Comparison of ENCODE assay signal across 8 mouse cellular contexts in the genomic region with DNA sequence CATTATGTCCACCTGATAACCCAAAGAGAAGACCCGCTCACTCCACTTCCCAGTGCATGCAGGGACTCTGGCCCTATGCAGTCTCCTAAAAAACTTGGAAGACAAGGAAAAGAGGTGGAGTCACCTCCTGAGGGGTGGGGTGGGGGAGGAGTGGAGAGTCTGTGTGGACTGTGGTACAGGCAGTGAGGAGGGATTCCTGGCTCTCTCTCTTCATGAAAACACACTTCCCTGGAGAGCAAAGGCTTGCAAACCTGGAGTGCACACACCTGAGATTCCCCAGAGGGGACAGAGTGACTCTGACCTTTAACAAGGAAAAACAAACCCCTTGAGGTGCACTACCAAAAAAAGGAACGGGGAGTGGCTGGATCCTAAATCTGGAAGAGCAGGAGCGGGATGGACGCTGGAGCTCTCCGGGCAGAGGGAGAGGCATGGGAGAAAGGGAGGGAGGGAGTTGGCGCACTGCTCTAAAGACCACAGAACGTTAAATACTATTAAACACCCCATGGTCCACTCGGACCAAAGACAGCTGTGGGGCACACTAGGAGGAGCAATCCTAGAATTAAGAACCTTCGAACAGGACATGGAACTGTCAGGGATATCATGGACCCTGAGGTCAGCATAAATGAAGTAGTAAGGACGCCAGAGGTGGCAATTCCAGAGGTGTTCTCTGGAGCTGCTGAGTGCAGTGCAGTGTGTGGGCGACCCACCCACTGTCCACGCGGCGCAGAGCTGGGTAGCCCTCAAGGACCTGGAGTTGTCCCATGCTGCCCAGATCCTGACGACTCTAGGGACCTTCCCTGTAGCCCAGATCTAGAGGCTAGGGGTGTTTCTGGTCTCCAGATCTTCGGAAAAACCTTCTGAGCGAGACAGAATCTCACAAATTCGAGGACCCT. TPM values are rescaled to one million over a fixed set of nuclear protein-coding genes. Genes with fewer than 3 reads are reported as not detected.
DNase-seq lines count a peak whose midpoint lies in the region; ATAC-seq and TF ChIP-seq lines count a peak whose summit lies in the region.

No protein-coding gene starts in this region.

- no peaks in the 10 kb centered on the region for H3K36me3 ChIP-seq in forebrain, embryonic 16.5 days (ENCODE audit: control insufficient read depth, insufficient read depth)
- no peaks in the 10 kb centered on the region for H3K36me3 ChIP-seq in lung, embryonic 14.5 days (ENCODE audit: insufficient read depth)

- peak overlapping the region; percentile 76 for H3K4me3 ChIP-seq in forebrain, embryonic 16.5 days (replicated peaks; ENCODE audit: low read length)
- peak overlapping the region; percentile 71 for H3K4me3 ChIP-seq in lung, embryonic 14.5 days (ENCODE audit: low read depth, low read length)

- no peak overlapping the region for H3K27ac ChIP-seq in forebrain, embryonic 16.5 days (ENCODE audit: low read length)
- H3K27ac ChIP-seq in lung, embryonic 14.5 days (ENCODE audit: low read depth): peak overlapping the region; percentile 24; the same call in 1 of the 2 replicates

- H3K4me1 ChIP-seq in forebrain, embryonic 16.5 days (replicated peaks; ENCODE audit: control insufficient read depth, insufficient read depth, low read length): peaks cover 24% of the 10 kb centered on the region
- peaks cover 15% of the 10 kb centered on the region; the same call in 1 of the 2 replicates for H3K4me1 ChIP-seq in lung, embryonic 14.5 days (ENCODE audit: insufficient read depth)

- H3K4me2 ChIP-seq in forebrain, embryonic 16.5 days (ENCODE audit: low read length): peak overlapping the region; percentile 91
- peak overlapping the region; percentile 99 for H3K4me2 ChIP-seq in lung, embryonic 14.5 days

- H3K27me3 ChIP-seq in forebrain, embryonic 16.5 days (replicated peaks; ENCODE audit: control insufficient read depth, insufficient read depth, low read length): peaks cover 4% of the 10 kb centered on the region; the same call in 1 of the 2 replicates
- no peaks in the 10 kb centered on the region for H3K27me3 ChIP-seq in lung, embryonic 14.5 days (ENCODE audit: insufficient read depth, low read length)

- peak; percentile 39 for DNase-seq in embryo, embryonic 10.5 days (ENCODE audit: low spot score)
- no peak for DNase-seq in embryo, embryonic 9.5 days (ENCODE audit: extremely low spot score)
- DNase-seq in 3T3-L1 (ENCODE audit: low read depth, low spot score): peak; percentile 33
- peak; percentile 32 for DNase-seq in lung, embryonic 14.5 days
- no peak for DNase-seq in yolk sac, embryonic 10.5 days (ENCODE audit: low spot score)
- DNase-seq in gastrocnemius, adult 18-20 months (ENCODE audit: low spot score): no peak
- no peak for DNase-seq in cerebellum, postnatal 36 days

- no peak for TF ChIP-seq CTCF in lung, embryonic 14.5 days (IDR thresholded peaks at IDR 0.05; ENCODE audit: low read depth)

- H3K9me3 ChIP-seq in forebrain, embryonic 16.5 days (ENCODE audit: control insufficient read depth, low read length): no peaks in the 10 kb centered on the region
- no peaks in the 10 kb centered on the region for H3K9me3 ChIP-seq in lung, embryonic 14.5 days (ENCODE audit: low read depth, low read length)

- ATAC-seq in forebrain, embryonic 16.5 days: no peak
- ATAC-seq in lung, embryonic 14.5 days (ENCODE audit: insufficient read depth): peak; percentile 25; the same call in 1 of the 2 replicates

- H3K9ac ChIP-seq in forebrain, embryonic 16.5 days (replicated peaks; ENCODE audit: low read depth, low read length): peak overlapping the region; percentile 90
- H3K9ac ChIP-seq in lung, embryonic 14.5 days: peak overlapping the region; percentile 76

- 6% methylated on average over 18 of the region's 18 CpGs for WGBS in forebrain, embryonic 16.5 days
- WGBS in lung, embryonic 14.5 days: 2% methylated on average over 18 of the region's 18 CpGs

RNA-seq across cellular contexts. Expression of gene Sorcs2, which starts 1.2 kb away (rescaled TPM):
- 5.5 and 7.0 TPM in 2 replicates for polyA plus RNA-seq in forebrain, embryonic 16.5 days (2015; fragmentation: Nextera tagmentation; extraction: Ambion mirVana)
- polyA plus RNA-seq in lung, embryonic 14.5 days (2014; fragmentation: Nextera tagmentation; extraction: Ambion mirVana): 17.5 and 20.6 TPM in 2 replicates
- total RNA-seq in gastrocnemius, adult 18-20 months (2021): 1 to 10 TPM; 1.8 TPM

Comparison
In these comparisons a context has a peak if more than half of its experiments do, and no peak if none do; other contexts are left out.
1. DNase-seq: peak in embryo, embryonic 10.5 days (single experiment), 3T3-L1 (single experiment) and lung, embryonic 14.5 days (single experiment); none in embryo, embryonic 9.5 days (single experiment), yolk sac, embryonic 10.5 days (single experiment), gastrocnemius, adult 18-20 months (single experiment) and cerebellum, postnatal 36 days (0 of 2).